Mouse (Mus musculus) pancreas, adult 10 weeks (tissue): Measurements from ENCODE around the gene Gm3893. TPM values are rescaled to one million over a fixed set of nuclear protein-coding genes. Genes with fewer than 3 reads are reported as not detected.

ENCODE experiments used
- polyA plus RNA-seq: library from polyadenylated mRNA; stranded (reverse); fragments of 350-450 nt; fragmentation: Illumina TruSeq; extraction: RNeasy Lipid Tissue Mini Kit (QIAGEN cat#74804); gene quantifications from one replicate; pipeline ENCODE4 v1.2.3, GENCODE M21; 2015; ENCODE audit warnings: low read depth, low replicate concordance; ENCODE audit not compliant: insufficient read depth

Gm3893 gene
- not detected for polyA plus RNA-seq

GRCm38 (mm10) chr4:42090907-42091306, at the start of gene Gm3893:
Gm3893 (plus strand) TSS chr4:42091207.

GRCm38 (mm10) chr4:42114517-42114916, 23.5 kb downstream of the Gm3893 start, which contains the start of gene Gm13304:
Gm13304 (plus strand) TSS chr4:42114817.

Other genes with a start within 250 kb of the Gm3893 start
- gene Gm21541, start 187.6 kb upstream of the Gm3893 start, polyA plus RNA-seq, result not detected
- gene Gm20878, start 149.6 kb upstream of the Gm3893 start, polyA plus RNA-seq, result not detected
- 0.24 TPM for gene Fam205a4, start 125.1 kb upstream of the Gm3893 start, polyA plus RNA-seq
- gene Gm21093, start 56.5 kb upstream of the Gm3893 start, polyA plus RNA-seq, result not detected
- gene Gm13304, start 23.6 kb downstream of the Gm3893 start, polyA plus RNA-seq, result not detected
- not detected for gene Gm13306, start 62.2 kb downstream of the Gm3893 start, polyA plus RNA-seq
- gene Gm13305, start 77.4 kb downstream of the Gm3893 start, polyA plus RNA-seq, result not detected
- gene Gm10600, start 149.4 kb downstream of the Gm3893 start, polyA plus RNA-seq, result 0.46 TPM
- not detected for gene Ccl21b, start 164.6 kb downstream of the Gm3893 start, polyA plus RNA-seq
- not detected for gene Gm21953, start 203.1 kb downstream of the Gm3893 start, polyA plus RNA-seq
- gene Fam205a3, start 227.1 kb downstream of the Gm3893 start, polyA plus RNA-seq, result not detected